Mouse (Mus musculus) mouse trophoblast stem cell (cell line): ENCODE measurements around the gene Tubb1.

Experiments
- in situ Hi-C, 2 experiments: fragments of 300-500 bp; cut with MseI, MboI; formaldehyde crosslinking; loops; 2 replicates in 1 of 2; 3 replicates in 1 of 2; pipeline ENCODE4 v1.15.1; 2025

Tubb1 gene

GRCm38 (mm10) chr2:174502321-174502720 lies 51.8 kb downstream of the Tubb1 start:
- in situ Hi-C loops, result loop anchor here in 1 of 2 experiments (10.0 kb wide), 1 partner anchor 162 kb away; no protein-coding TSS in a partner anchor

GRCm38 (mm10) chr2:174502831-174503460 lies 52.5 kb downstream of the Tubb1 start:
- in situ Hi-C loops, result loop anchor here in 1 of 2 experiments (10.0 kb wide), 1 partner anchor 162 kb away; no protein-coding TSS in a partner anchor
